Mouse (Mus musculus): Measurements from ENCODE around the gene Tmem86a.

DNA sequence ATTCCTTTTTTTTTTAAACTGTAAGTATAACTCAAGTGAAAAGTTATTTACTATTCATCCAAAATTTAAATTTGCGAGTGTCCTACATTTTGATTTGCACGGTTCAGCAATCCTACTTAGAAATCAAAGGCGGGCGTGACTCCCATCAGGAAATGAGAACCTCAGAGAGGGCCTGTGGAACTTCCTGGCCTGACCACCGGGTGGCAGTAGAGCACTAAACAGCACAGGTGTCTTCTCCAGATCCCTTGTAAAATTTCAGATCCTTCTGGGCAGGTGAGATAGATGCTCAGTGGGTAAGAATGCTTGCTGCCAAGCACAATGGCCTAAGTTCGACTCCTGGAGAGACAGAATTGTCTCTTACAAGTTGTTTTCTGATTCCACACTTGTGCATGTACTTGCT, 26.9 kb upstream of the Tmem86a start:
- TF ChIP-seq CTCF (IDR thresholded peaks at IDR 0.05; ENCODE audit: borderline replicate concordance, control insufficient read depth, extremely low read depth, insufficient read depth, low read length, poor library complexity), result peak; percentile 66; the same call in 1 of the 2 replicates
- TF ChIP-seq POLR2A (IDR thresholded peaks at IDR 0.05; ENCODE audit: control insufficient read depth, extremely low read depth, insufficient read depth, low read length, poor library complexity), result no peak
